Comparison of ENCODE assay signal across 9 mouse cellular contexts in genomic region chr5:104039154-104039932, GRCm38 (mm10). TPM values are rescaled to one million over a fixed set of nuclear protein-coding genes. Genes with fewer than 3 reads are reported as not detected.
DNase-seq lines count a peak whose midpoint lies in the region; ATAC-seq and TF ChIP-seq lines count a peak whose summit lies in the region.
"Had no signal": no experiment of that assay in that cellular context is flagged by ENCODE, and none has a peak within 500 bp of the region (broad histone marks: within the 10 kb centered on the region; RNA-seq: fewer than 3 reads in every experiment).

No protein-coding gene starts in this region.

- no peaks in the 10 kb centered on the region for H3K79me2 ChIP-seq in heart, adult 2 months (replicated peaks; ENCODE audit: control insufficient read depth, insufficient read depth, low read length)

- no peak overlapping the region for H3K27ac ChIP-seq in heart, adult 2 months
- no peak overlapping the region for H3K27ac ChIP-seq in heart, embryonic 12.5 days (ENCODE audit: poor library complexity, severe bottlenecking)
- H3K27ac ChIP-seq in ES-E14 (ENCODE audit: insufficient read depth, low read depth, low read length, poor library complexity, severe bottlenecking) = no peak overlapping the region
- H3K27ac ChIP-seq in hindbrain, postnatal 0 days = no peak overlapping the region
- H3K27ac ChIP-seq in liver, postnatal 0 days (ENCODE audit: low read depth) = no peak overlapping the region

- peaks cover 4% of the 10 kb centered on the region; the same call in 1 of the 2 replicates for H3K36me3 ChIP-seq in heart, adult 2 months (ENCODE audit: control insufficient read depth, insufficient read depth, low read length)
- no peaks in the 10 kb centered on the region for H3K36me3 ChIP-seq in heart, embryonic 12.5 days
- no peaks in the 10 kb centered on the region for H3K36me3 ChIP-seq in ES-E14 (ENCODE audit: control insufficient read depth, insufficient read depth, low read length, poor library complexity, severe bottlenecking)
- no peaks in the 10 kb centered on the region for H3K36me3 ChIP-seq in hindbrain, postnatal 0 days (ENCODE audit: insufficient read depth, low read length)
- H3K36me3 ChIP-seq in liver, postnatal 0 days (replicated peaks; ENCODE audit: insufficient read depth, low read length) = no peaks in the 10 kb centered on the region
- H3K36me3 ChIP-seq in splenic B cell, adult 2 months (ENCODE audit: control insufficient read depth, insufficient read depth, low read length, poor library complexity, severe bottlenecking) = no peaks in the 10 kb centered on the region

- WGBS in heart, adult 2 months = 59% methylated on average over 6 of the region's 6 CpGs
- WGBS in heart, embryonic 12.5 days = 64% methylated on average over 6 of the region's 6 CpGs
- WGBS in hindbrain, postnatal 0 days = 70% methylated on average over 6 of the region's 6 CpGs
- 55% methylated on average over 6 of the region's 6 CpGs for WGBS in liver, postnatal 0 days (ENCODE audit: insufficient replicate concordance)

- peaks cover 4% of the 10 kb centered on the region; the same call in 1 of the 2 replicates for H3K4me1 ChIP-seq in heart, adult 2 months (ENCODE audit: control insufficient read depth, insufficient read depth, low read length)
- H3K4me1 ChIP-seq in heart, embryonic 12.5 days (replicated peaks) = peaks cover 10% of the 10 kb centered on the region
- H3K4me1 ChIP-seq in ES-E14 (ENCODE audit: control insufficient read depth in 2 of 2, insufficient read depth in 2 of 2, low read length in 2 of 2, poor library complexity in 1 of 2) = no peaks in the 10 kb centered on the region
- H3K4me1 ChIP-seq in hindbrain, postnatal 0 days (ENCODE audit: insufficient read depth, low read length) = no peaks in the 10 kb centered on the region
- H3K4me1 ChIP-seq in liver, postnatal 0 days (ENCODE audit: insufficient read depth) = peaks cover 10% of the 10 kb centered on the region

- no peak overlapping the region for H3K9ac ChIP-seq in heart, adult 2 months (ENCODE audit: low read depth, low read length)
- no peak overlapping the region for H3K9ac ChIP-seq in heart, embryonic 12.5 days
- H3K9ac ChIP-seq in ES-E14 (ENCODE audit: insufficient read depth, low read depth, low read length, poor library complexity, severe bottlenecking) = no peak overlapping the region
- H3K9ac ChIP-seq in hindbrain, postnatal 0 days (replicated peaks; ENCODE audit: low read length) = no peak overlapping the region
- H3K9ac ChIP-seq in liver, postnatal 0 days (replicated peaks) = no peak overlapping the region

- TF ChIP-seq EP300 in heart, adult 2 months (IDR thresholded peaks at IDR 0.05; ENCODE audit: insufficient read depth, low read depth, low read length) = no peak
- TF ChIP-seq EP300 in liver, postnatal 0 days (IDR thresholded peaks at IDR 0.05; ENCODE audit: low read depth) = no peak

- H3K4me3 ChIP-seq in heart, adult 2 months = no peak overlapping the region
- H3K4me3 ChIP-seq in heart, embryonic 12.5 days = no peak overlapping the region
- no peak overlapping the region for H3K4me3 ChIP-seq in ES-E14 (ENCODE audit: insufficient read depth in 1 of 2, low read depth in 1 of 2, low read length in 2 of 2, poor library complexity in 1 of 2, severe bottlenecking in 1 of 2)
- no peak overlapping the region for H3K4me3 ChIP-seq in hindbrain, postnatal 0 days (ENCODE audit: low read length)
- no peak overlapping the region for H3K4me3 ChIP-seq in liver, postnatal 0 days (ENCODE audit: low read depth, low read length)

- peak; percentile 83 for TF ChIP-seq CTCF in heart, adult 2 months (IDR thresholded peaks at IDR 0.05)
- peak; percentile 62; the same call in 1 of the 2 replicates for TF ChIP-seq CTCF in brain, embryonic 14.5 days (IDR thresholded peaks at IDR 0.05; ENCODE audit: borderline replicate concordance, extremely low read depth, insufficient read depth, insufficient read length)
- peak; percentile 80 for TF ChIP-seq CTCF in hindbrain, postnatal 0 days (IDR thresholded peaks at IDR 0.05; ENCODE audit: low read depth)
- TF ChIP-seq CTCF in liver, postnatal 0 days (IDR thresholded peaks at IDR 0.05; ENCODE audit: low read depth) = peak; percentile 84

- peak; percentile 36 to 67 for DNase-seq in heart, adult 2 months
- DNase-seq in ES-E14 (ENCODE audit: low read depth, low spot score) = no peak
- DNase-seq in brain, embryonic 14.5 days (ENCODE audit: low read depth) = peak; percentile 55
- peak; percentile 56 for DNase-seq in hindbrain, postnatal 0 days (ENCODE audit: low spot score)
- peak; percentile 49 for DNase-seq in liver, postnatal 0 days
- DNase-seq in splenic B cell, adult 2 months (ENCODE audit: low read depth, low spot score) = peak; percentile 44
- no peak for DNase-seq in spleen, postnatal 36 days (ENCODE audit: low spot score in 2 of 2)

- no peaks in the 10 kb centered on the region for H3K27me3 ChIP-seq in heart, adult 2 months (ENCODE audit: control insufficient read depth, insufficient read depth, low read length)
- no peaks in the 10 kb centered on the region for H3K27me3 ChIP-seq in heart, embryonic 12.5 days (replicated peaks)
- H3K27me3 ChIP-seq in hindbrain, postnatal 0 days (ENCODE audit: insufficient read depth, low read length) = no peaks in the 10 kb centered on the region
- H3K27me3 ChIP-seq in liver, postnatal 0 days (ENCODE audit: insufficient read depth, low read length) = no peaks in the 10 kb centered on the region
- no peaks in the 10 kb centered on the region for H3K27me3 ChIP-seq in splenic B cell, adult 2 months (ENCODE audit: control insufficient read depth, insufficient read depth, low read length, poor library complexity, severe bottlenecking)

- H3K9me3 ChIP-seq in heart, embryonic 12.5 days (replicated peaks) = no peaks in the 10 kb centered on the region
- no peaks in the 10 kb centered on the region for H3K9me3 ChIP-seq in ES-E14 (ENCODE audit: control insufficient read depth, insufficient read depth, low read depth, low read length)
- H3K9me3 ChIP-seq in hindbrain, postnatal 0 days (ENCODE audit: low read length) = no peaks in the 10 kb centered on the region
- no peaks in the 10 kb centered on the region for H3K9me3 ChIP-seq in liver, postnatal 0 days (ENCODE audit: low read length)

- TF ChIP-seq POLR2A in heart, adult 2 months (IDR thresholded peaks at IDR 0.05; ENCODE audit: insufficient read depth, low read depth, low read length) = no peak
- no peak for TF ChIP-seq POLR2A in brain, embryonic 14.5 days (IDR thresholded peaks at IDR 0.05; ENCODE audit: borderline replicate concordance, extremely low read depth, insufficient read depth, insufficient read length, poor library complexity, severe bottlenecking)

- no peak for ATAC-seq in heart, embryonic 12.5 days (ENCODE audit: insufficient number of reproducible peaks, low FRiP score)
- peak; percentile 70 for ATAC-seq in hindbrain, postnatal 0 days
- ATAC-seq in liver, postnatal 0 days = 0 out of 2 replicates have a peak, but pooled peaks have one; percentile 31

- no peak overlapping the region for H3K4me2 ChIP-seq in heart, embryonic 12.5 days
- no peak overlapping the region for H3K4me2 ChIP-seq in hindbrain, postnatal 0 days (ENCODE audit: low read depth, low read length)
- H3K4me2 ChIP-seq in liver, postnatal 0 days (ENCODE audit: low read depth, low read length) = no peak overlapping the region

- intact Hi-C loops in heart, adult 2 months (cut with DNase I) = loop anchor here (1.0 kb wide), 1 partner anchor 40 kb away; no protein-coding TSS in a partner anchor

- in situ Hi-C loops in ES-E14 (cut with MboI; ENCODE audit: low sequenced_read_pairs in 2 of 2, unreplicated experiment in 2 of 2) = no loop called here

TF ChIP-seq in ES-E14, 5 proteins besides CTCF, POLR2A, EP300 and RAD21:
- TF ChIP-seq HCFC1 (IDR thresholded peaks at IDR 0.05; ENCODE audit: borderline replicate concordance, insufficient read depth, low read length) (no peak), ZC3H11A (IDR thresholded peaks at IDR 0.05; ENCODE audit: borderline replicate concordance, low read depth, low read length) (peak; percentile 37; the same call in 1 of the 2 replicates)

RNA-seq across cellular contexts. Expression of gene Nudt9, which starts 6.8 kb away (rescaled TPM):
- total RNA-seq in heart, adult 2 months (2021) = 10 to 100 TPM; 48.3 to 59.1 TPM
- polyA plus RNA-seq in heart, adult 2 months (2012; rRNA removed) = 38.7 and 39.0 TPM in 2 replicates
- polyA plus RNA-seq in heart, embryonic 12.5 days (2016; fragmentation: Nextera tagmentation; extraction: Ambion mirVana) = 57.2 and 57.3 TPM in 2 replicates
- total RNA-seq in ES-E14 (2012; rRNA removed) = 55.4 and 75.6 TPM in 2 replicates
- 45.6 and 45.7 TPM in 2 replicates for polyA plus RNA-seq in brain, embryonic 14.5 days (2012; rRNA removed)
- total RNA-seq in hindbrain, postnatal 0 days (2014; rRNA removed) = 54.9 and 59.1 TPM in 2 replicates
- polyA plus RNA-seq in hindbrain, postnatal 0 days (2015; fragmentation: Nextera tagmentation; extraction: Ambion mirVana) = 72.6 and 80.2 TPM in 2 replicates
- polyA plus RNA-seq in liver, postnatal 0 days (2015; fragmentation: Nextera tagmentation; extraction: Ambion mirVana) = 48.5 and 48.7 TPM in 2 replicates

RNA-seq across cellular contexts. Expression of gene Hsd17b11, which starts 17.6 kb away (rescaled TPM):
- 10 to 100 TPM; 23.1 to 30.8 TPM for total RNA-seq in heart, adult 2 months (2021)
- polyA plus RNA-seq in heart, adult 2 months (2012; rRNA removed) = 14.0 and 20.6 TPM in 2 replicates
- polyA plus RNA-seq in heart, embryonic 12.5 days (2016; fragmentation: Nextera tagmentation; extraction: Ambion mirVana) = 3.9 and 4.3 TPM in 2 replicates
- total RNA-seq in ES-E14 (2012; rRNA removed) = 45.6 and 78.4 TPM in 2 replicates
- polyA plus RNA-seq in brain, embryonic 14.5 days (2012; rRNA removed) = 7.2 and 11.3 TPM in 2 replicates
- total RNA-seq in hindbrain, postnatal 0 days (2014; rRNA removed) = 15.2 and 20.5 TPM in 2 replicates
- polyA plus RNA-seq in hindbrain, postnatal 0 days (2015; fragmentation: Nextera tagmentation; extraction: Ambion mirVana) = 4.5 and 5.4 TPM in 2 replicates
- 26.7 and 27.1 TPM in 2 replicates for polyA plus RNA-seq in liver, postnatal 0 days (2015; fragmentation: Nextera tagmentation; extraction: Ambion mirVana)

RNA-seq across cellular contexts. Expression of gene Gm17660, which starts 38.1 kb away (rescaled TPM):
- total RNA-seq in heart, adult 2 months (2021) = not detected
- not detected in 2 replicates for polyA plus RNA-seq in heart, adult 2 months (2012; rRNA removed)
- not detected in 2 replicates for polyA plus RNA-seq in heart, embryonic 12.5 days (2016; fragmentation: Nextera tagmentation; extraction: Ambion mirVana)
- total RNA-seq in ES-E14 (2012; rRNA removed) = not detected in 2 replicates
- not detected in 2 replicates for polyA plus RNA-seq in brain, embryonic 14.5 days (2012; rRNA removed)
- 0.58 TPM in 1 of 2 replicates, not detected in the other for total RNA-seq in hindbrain, postnatal 0 days (2014; rRNA removed)
- 0.61 TPM in 1 of 2 replicates, not detected in the other for polyA plus RNA-seq in hindbrain, postnatal 0 days (2015; fragmentation: Nextera tagmentation; extraction: Ambion mirVana)
- not detected in 2 replicates for polyA plus RNA-seq in liver, postnatal 0 days (2015; fragmentation: Nextera tagmentation; extraction: Ambion mirVana)
- polyA plus RNA-seq: stomach, embryonic 14.5 days had no signal

Comparison
In these comparisons a context has a peak if more than half of its experiments do, and no peak if none do; other contexts are left out.
1. DNase-seq: peak in heart, adult 2 months (2 of 2), brain, embryonic 14.5 days (single experiment), hindbrain, postnatal 0 days (single experiment), liver, postnatal 0 days (single experiment) and splenic B cell, adult 2 months (single experiment); none in ES-E14 (single experiment) and spleen, postnatal 36 days (0 of 2).
2. Peak in every context shown above with its lines, with median percentiles within 50 percentile points of each other: CTCF ChIP-seq.